Mouse (Mus musculus): ENCODE measurements around the gene Cebpa. TPM values are rescaled to one million over a fixed set of nuclear protein-coding genes. Genes with fewer than 3 reads are reported as not detected.

Gene Cebpa
- total RNA-seq, 2 experiments from 2014 or later = 3.0 to 4.2 TPM

GRCm38 (mm10) chr7:35137524-35137923 lies 18.4 kb downstream of the Cebpa start:
- Histone ChIP-seq H3K4me3 (no peak overlapping the region), H3K27ac (no peak overlapping the region)
- DNase-seq = no peak
- no peak for TF ChIP-seq CTCF (IDR thresholded peaks at IDR 0.05)
- intact Hi-C loops (cut with DNase I) = no loop called here

- TF ChIP-seq CTCF (IDR thresholded peaks at IDR 0.05) = no peak
- no peak for DNase-seq
- intact Hi-C loops (cut with DNase I) = no loop called here
- H3K27ac ChIP-seq = no peak overlapping the region
- H3K4me3 ChIP-seq = no peak overlapping the region
These were observed 19.4 kb downstream of the Cebpa start for GRCm38 (mm10) chr7:35138481-35138880.

- Histone ChIP-seq H3K27ac (no peak overlapping the region), H3K4me3 (no peak overlapping the region)
- DNase-seq = no peak
- no peak for TF ChIP-seq CTCF (IDR thresholded peaks at IDR 0.05)
- intact Hi-C loops (cut with DNase I) = no loop called here
These were observed 20.8 kb downstream of the Cebpa start for GRCm38 (mm10) chr7:35139880-35140279.

GRCm38 (mm10) chr7:35141519-35141918 lies 22.4 kb downstream of the Cebpa start:
- intact Hi-C loops (cut with DNase I) = no loop called here
- no peak for TF ChIP-seq CTCF (IDR thresholded peaks at IDR 0.05)
- Histone ChIP-seq H3K4me3 (no peak overlapping the region), H3K27ac (no peak overlapping the region)
- DNase-seq = no peak

GRCm38 (mm10) chr7:35142522-35142921 lies 23.4 kb downstream of the Cebpa start:
- intact Hi-C loops (cut with DNase I) = no loop called here
- H3K4me3 ChIP-seq = no peak overlapping the region
- no peak for TF ChIP-seq CTCF (IDR thresholded peaks at IDR 0.05)
- H3K27ac ChIP-seq = no peak overlapping the region
- no peak for DNase-seq

GRCm38 (mm10) chr7:35143864-35144618 lies 24.9 kb downstream of the Cebpa start:
- intact Hi-C loops (cut with DNase I) = loop anchor here (2.0 kb wide), 1 partner anchor 15 kb away; no protein-coding TSS in a partner anchor
- H3K4me3 ChIP-seq = no peak overlapping the region
- H3K27ac ChIP-seq = no peak overlapping the region
- no peak for DNase-seq
- no peak for TF ChIP-seq CTCF (IDR thresholded peaks at IDR 0.05)

- intact Hi-C loops (cut with DNase I) = loop anchor here (2.0 kb wide), 1 partner anchor 16 kb away; no protein-coding TSS in a partner anchor
- TF ChIP-seq CTCF (IDR thresholded peaks at IDR 0.05) = no peak
- H3K4me3 ChIP-seq = no peak overlapping the region
- DNase-seq = no peak
- H3K27ac ChIP-seq = no peak overlapping the region
These were observed 26.0 kb downstream of the Cebpa start for GRCm38 (mm10) chr7:35145068-35145467.

- H3K27ac ChIP-seq = peak overlapping the region; percentile 69
- intact Hi-C loops (cut with DNase I) = no loop called here
- peak; percentile 76 for DNase-seq
- TF ChIP-seq CTCF (IDR thresholded peaks at IDR 0.05) = no peak
- no peak overlapping the region for H3K4me3 ChIP-seq
These were observed 27.2 kb downstream of the Cebpa start for GRCm38 (mm10) chr7:35146269-35146668.

GRCm38 (mm10) chr7:35149616-35150433 lies 30.7 kb downstream of the Cebpa start:
- TF ChIP-seq CTCF (IDR thresholded peaks at IDR 0.05) = no peak
- intact Hi-C loops (cut with DNase I) = no loop called here

GRCm38 (mm10) chr7:35150860-35151259 lies 31.8 kb downstream of the Cebpa start:
- Histone ChIP-seq H3K27ac (no peak overlapping the region), H3K4me3 (no peak overlapping the region)
- intact Hi-C loops (cut with DNase I) = no loop called here
- DNase-seq = no peak
- TF ChIP-seq CTCF (IDR thresholded peaks at IDR 0.05) = no peak

More at GRCm38 (mm10) chr7:35149616-35150433, 30.7 kb downstream of the Cebpa start:
- Histone ChIP-seq H3K4me3 (no peak overlapping the region), H3K27ac (no peak overlapping the region)
- DNase-seq = no peak

- no peak overlapping the region for H3K4me3 ChIP-seq
- H3K27ac ChIP-seq = no peak overlapping the region
- intact Hi-C loops (cut with DNase I) = no loop called here
- TF ChIP-seq CTCF (IDR thresholded peaks at IDR 0.05) = no peak
- no peak for DNase-seq
These were observed 35.4 kb downstream of the Cebpa start for GRCm38 (mm10) chr7:35154449-35154848.

GRCm38 (mm10) chr7:35156561-35157477 lies 37.7 kb downstream of the Cebpa start:
- intact Hi-C loops (cut with DNase I) = no loop called here
- H3K4me3 ChIP-seq = no peak overlapping the region
- TF ChIP-seq CTCF (IDR thresholded peaks at IDR 0.05) = no peak
- H3K27ac ChIP-seq = no peak overlapping the region
- no peak for DNase-seq
